Mouse (Mus musculus): ENCODE data around the gene Pde4d. TPM values are rescaled to one million over a fixed set of nuclear protein-coding genes. Genes with fewer than 3 reads are reported as not detected.

Pde4d gene
- polyA plus RNA-seq, 1 experiment from 2014 or later: 13.6 TPM

DNA sequence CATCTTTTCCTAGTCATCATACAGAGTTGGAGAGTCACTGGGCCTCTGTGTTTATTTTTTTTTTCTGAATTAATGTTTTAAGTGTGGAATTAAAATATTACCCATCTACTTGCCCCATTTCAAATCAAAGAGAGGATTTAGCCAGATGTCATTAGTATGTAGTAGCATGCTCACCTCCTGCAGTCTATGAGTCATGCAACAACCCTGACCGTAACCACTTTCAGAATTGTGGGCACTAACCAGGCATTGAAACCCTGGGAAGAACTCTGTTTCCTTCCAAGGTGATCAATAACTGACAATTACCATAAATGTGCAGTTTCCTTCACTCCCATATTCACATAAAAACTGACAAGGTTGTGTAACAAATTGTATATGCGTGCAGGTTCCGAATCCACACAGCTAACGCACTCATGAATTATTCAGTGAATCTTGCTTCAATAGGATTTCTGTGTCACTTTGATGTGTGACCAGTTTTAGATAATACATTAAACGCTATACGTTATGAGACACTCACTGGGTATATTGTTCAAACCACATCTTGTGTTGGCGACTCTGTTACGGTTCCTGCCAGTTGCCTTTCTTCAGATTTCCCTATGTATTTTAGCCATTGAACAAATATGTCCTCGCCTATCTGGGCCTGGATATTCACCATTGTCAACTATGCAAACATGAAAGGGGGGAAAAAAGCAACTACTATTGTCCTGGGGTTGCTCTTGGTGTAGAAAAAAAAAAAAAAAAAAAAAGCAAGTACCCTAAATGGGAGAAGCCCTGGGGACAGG, 719.0 kb downstream of the Pde4d start:
- DNase-seq (ENCODE audit: low spot score) (no peak), ATAC-seq (ENCODE audit: low read depth) (no peak)
- H3K27ac ChIP-seq (replicated peaks; ENCODE audit: low read depth, low read length): no peak overlapping the region
- no peaks in the 10 kb centered on the region for H3K36me3 ChIP-seq (ENCODE audit: control insufficient read depth, insufficient read depth, low read length)
- H3K9me3 ChIP-seq (ENCODE audit: control insufficient read depth, low read length): no peaks in the 10 kb centered on the region
- H3K4me3 ChIP-seq (ENCODE audit: low read depth, low read length): no peak overlapping the region
- H3K9ac ChIP-seq (ENCODE audit: low read depth, low read length): no peak overlapping the region
- H3K4me1 ChIP-seq (ENCODE audit: control insufficient read depth, insufficient read depth, low read length): no peaks in the 10 kb centered on the region
- H3K4me2 ChIP-seq (ENCODE audit: low read depth, low read length): no peak overlapping the region
- 86% methylated on average over 9 of the region's 9 CpGs for WGBS
- no peaks in the 10 kb centered on the region for H3K27me3 ChIP-seq (replicated peaks; ENCODE audit: control insufficient read depth, insufficient read depth, low read length)

DNA sequence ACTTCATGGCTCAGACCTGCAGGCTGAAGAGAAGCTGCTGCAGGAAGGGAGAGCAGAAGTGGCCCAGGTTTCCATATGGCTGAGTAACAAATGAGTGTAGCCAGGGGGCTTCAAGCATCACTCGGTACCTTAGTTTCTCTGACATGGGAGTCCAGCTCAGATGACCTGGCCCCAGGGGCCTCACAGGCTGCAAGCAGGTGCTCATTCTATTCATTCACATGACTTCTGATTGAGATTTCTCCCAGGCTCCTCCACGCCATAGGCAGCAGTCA, 719.5 kb downstream of the Pde4d start:
- ATAC-seq (ENCODE audit: low read depth) (no peak), DNase-seq (ENCODE audit: low spot score) (no peak)
- no peak overlapping the region for H3K4me3 ChIP-seq (ENCODE audit: low read depth, low read length)
- 52% methylated on average over 2 of the region's 2 CpGs for WGBS
- H3K4me1 ChIP-seq (ENCODE audit: control insufficient read depth, insufficient read depth, low read length): no peaks in the 10 kb centered on the region
- H3K27me3 ChIP-seq (replicated peaks; ENCODE audit: control insufficient read depth, insufficient read depth, low read length): no peaks in the 10 kb centered on the region
- no peak overlapping the region for H3K9ac ChIP-seq (ENCODE audit: low read depth, low read length)
- no peak overlapping the region for H3K4me2 ChIP-seq (ENCODE audit: low read depth, low read length)
- H3K27ac ChIP-seq (replicated peaks; ENCODE audit: low read depth, low read length): no peak overlapping the region
- no peaks in the 10 kb centered on the region for H3K36me3 ChIP-seq (ENCODE audit: control insufficient read depth, insufficient read depth, low read length)
- H3K9me3 ChIP-seq (ENCODE audit: control insufficient read depth, low read length): no peaks in the 10 kb centered on the region

DNA sequence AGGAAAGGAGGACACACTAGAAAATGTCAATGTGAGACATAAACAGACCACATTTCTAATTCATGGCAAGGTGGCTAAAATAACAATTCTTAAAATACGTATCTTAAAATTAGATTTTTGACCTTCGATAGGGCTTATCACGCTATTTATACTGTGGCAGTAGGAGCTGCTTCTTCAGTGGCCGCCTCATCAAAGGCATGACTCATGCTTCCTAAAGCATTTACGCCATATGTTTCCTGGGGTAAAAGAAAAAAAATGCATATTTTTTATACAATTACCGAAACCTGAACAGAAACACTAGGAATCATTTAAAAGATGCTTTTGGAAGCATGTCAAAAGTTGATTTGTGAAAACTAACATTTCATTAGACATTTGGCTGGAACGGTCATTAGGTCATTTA, 721.9 kb downstream of the Pde4d start:
- ATAC-seq (ENCODE audit: low read depth): no peak

DNA sequence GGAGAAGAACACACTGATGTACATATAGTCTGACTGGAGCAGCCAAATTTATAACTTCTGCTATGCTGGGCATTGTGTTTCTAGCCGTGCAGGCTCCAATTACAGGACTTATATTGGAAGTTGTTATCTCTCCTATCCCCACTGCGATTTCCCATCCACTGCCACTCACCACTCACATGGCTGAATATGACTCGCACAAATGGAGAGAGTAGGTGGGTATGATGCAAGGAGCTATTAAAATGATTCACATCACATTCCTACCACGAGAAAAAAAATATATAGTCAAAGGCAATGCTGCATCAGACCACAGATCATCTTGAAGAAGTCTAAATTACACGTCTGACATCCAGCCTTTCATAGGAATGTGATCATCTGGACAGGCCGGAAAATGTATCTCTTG, 725.5 kb downstream of the Pde4d start:
- Histone ChIP-seq H3K4me2 (ENCODE audit: low read depth, low read length) (no peak overlapping the region), H3K9me3 (ENCODE audit: control insufficient read depth, low read length) (no peaks in the 10 kb centered on the region), H3K36me3 (ENCODE audit: control insufficient read depth, insufficient read depth, low read length) (no peaks in the 10 kb centered on the region), H3K4me1 (ENCODE audit: control insufficient read depth, insufficient read depth, low read length) (no peaks in the 10 kb centered on the region), H3K27ac (replicated peaks; ENCODE audit: low read depth, low read length) (no peak overlapping the region), H3K4me3 (ENCODE audit: low read depth, low read length) (no peak overlapping the region), H3K9ac (ENCODE audit: low read depth, low read length) (no peak overlapping the region), H3K27me3 (replicated peaks; ENCODE audit: control insufficient read depth, insufficient read depth, low read length) (no peaks in the 10 kb centered on the region)
- DNase-seq (ENCODE audit: low spot score) (no peak), ATAC-seq (ENCODE audit: low read depth) (no peak)
- 70% methylated on average over 6 of the region's 6 CpGs for whole genome bisulfite sequencing

More for the DNA sequence above, 721.9 kb downstream of the Pde4d start:
- no peak for DNase-seq (ENCODE audit: low spot score)
- Histone ChIP-seq H3K27me3 (replicated peaks; ENCODE audit: control insufficient read depth, insufficient read depth, low read length) (no peaks in the 10 kb centered on the region), H3K4me2 (ENCODE audit: low read depth, low read length) (no peak overlapping the region), H3K4me1 (ENCODE audit: control insufficient read depth, insufficient read depth, low read length) (no peaks in the 10 kb centered on the region), H3K36me3 (ENCODE audit: control insufficient read depth, insufficient read depth, low read length) (no peaks in the 10 kb centered on the region), H3K27ac (replicated peaks; ENCODE audit: low read depth, low read length) (no peak overlapping the region), H3K9me3 (ENCODE audit: control insufficient read depth, low read length) (no peaks in the 10 kb centered on the region), H3K9ac (ENCODE audit: low read depth, low read length) (no peak overlapping the region), H3K4me3 (ENCODE audit: low read depth, low read length) (no peak overlapping the region)
- 67% methylated on average over 7 of the region's 7 CpGs for WGBS

DNA sequence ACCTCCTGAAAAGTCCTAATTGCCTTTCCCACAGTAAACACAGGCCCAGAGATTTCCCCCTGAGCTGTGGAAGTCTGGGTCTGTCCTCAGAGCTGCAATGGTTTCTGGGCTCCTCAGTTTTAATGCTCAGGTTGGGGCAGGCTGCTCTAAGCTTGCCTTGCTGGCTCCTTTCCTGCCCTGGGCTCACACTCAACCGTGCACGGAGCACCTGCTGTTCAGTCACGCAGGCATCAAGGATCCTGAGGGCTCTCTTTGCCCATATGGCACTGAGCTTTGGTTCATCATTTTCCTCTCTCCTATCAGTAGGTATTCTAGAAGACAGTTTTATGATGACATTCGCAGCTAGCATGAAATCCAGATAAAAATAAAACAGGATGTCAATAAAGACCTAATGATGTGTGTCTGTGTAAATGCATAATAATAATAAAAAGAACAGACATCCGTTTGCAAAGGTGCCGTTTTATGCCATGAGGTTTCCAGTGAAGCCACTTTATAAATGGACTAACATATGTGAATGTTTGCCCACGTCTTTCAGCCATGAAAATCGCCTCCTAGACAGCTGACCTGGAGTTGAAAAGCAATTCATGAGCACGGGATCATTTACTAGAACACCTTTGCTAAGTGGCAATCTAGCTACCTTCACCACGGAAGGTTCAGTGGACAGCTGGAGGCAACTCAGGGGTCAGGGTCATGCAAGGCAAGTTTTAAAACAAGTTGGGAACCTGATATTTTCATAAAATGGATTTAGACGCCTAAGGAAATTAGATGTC, 726.3 kb downstream of the Pde4d start:
- no peak overlapping the region for H3K4me3 ChIP-seq (ENCODE audit: low read depth, low read length)
- no peak overlapping the region for H3K4me2 ChIP-seq (ENCODE audit: low read depth, low read length)
- no peaks in the 10 kb centered on the region for H3K36me3 ChIP-seq (ENCODE audit: control insufficient read depth, insufficient read depth, low read length)
- H3K27ac ChIP-seq (replicated peaks; ENCODE audit: low read depth, low read length): no peak overlapping the region
- 65% methylated on average over 11 of the region's 11 CpGs for WGBS
- no peaks in the 10 kb centered on the region for H3K27me3 ChIP-seq (replicated peaks; ENCODE audit: control insufficient read depth, insufficient read depth, low read length)
- H3K4me1 ChIP-seq (ENCODE audit: control insufficient read depth, insufficient read depth, low read length): no peaks in the 10 kb centered on the region
- H3K9me3 ChIP-seq (ENCODE audit: control insufficient read depth, low read length): no peaks in the 10 kb centered on the region
- no peak overlapping the region for H3K9ac ChIP-seq (ENCODE audit: low read depth, low read length)
- DNase-seq (ENCODE audit: low spot score) (no peak), ATAC-seq (ENCODE audit: low read depth) (no peak)

DNA sequence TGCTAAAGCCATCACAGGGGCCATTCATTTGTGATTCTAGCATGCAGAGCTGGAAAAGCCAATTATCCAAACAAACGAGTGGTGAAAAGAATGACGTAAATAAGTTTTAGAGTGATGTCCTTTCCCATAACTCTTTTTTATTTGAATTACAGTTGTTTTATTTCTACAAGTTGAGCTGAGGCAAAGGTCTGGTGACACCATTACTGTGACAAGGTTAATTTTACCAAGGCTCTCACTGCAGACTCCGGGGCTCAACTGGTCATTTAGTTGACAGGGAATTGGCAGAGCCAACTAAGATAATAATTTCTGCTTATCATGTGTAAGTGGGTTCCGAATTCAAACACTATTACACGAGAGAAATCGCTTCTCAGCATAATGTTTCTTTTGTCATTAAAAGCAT, 731.6 kb downstream of the Pde4d start:
- no peak for ATAC-seq (ENCODE audit: low read depth)
- H3K4me2 ChIP-seq (ENCODE audit: low read depth, low read length): no peak overlapping the region
- DNase-seq (ENCODE audit: low spot score): no peak
- no peaks in the 10 kb centered on the region for H3K36me3 ChIP-seq (ENCODE audit: control insufficient read depth, insufficient read depth, low read length)
- 81% methylated on average over 6 of the region's 6 CpGs for WGBS
- no peaks in the 10 kb centered on the region for H3K4me1 ChIP-seq (ENCODE audit: control insufficient read depth, insufficient read depth, low read length)
- H3K9me3 ChIP-seq (ENCODE audit: control insufficient read depth, low read length): no peaks in the 10 kb centered on the region
- H3K4me3 ChIP-seq (ENCODE audit: low read depth, low read length): no peak overlapping the region
- H3K27me3 ChIP-seq (replicated peaks; ENCODE audit: control insufficient read depth, insufficient read depth, low read length): no peaks in the 10 kb centered on the region
- H3K27ac ChIP-seq (replicated peaks; ENCODE audit: low read depth, low read length): no peak overlapping the region
- no peak overlapping the region for H3K9ac ChIP-seq (ENCODE audit: low read depth, low read length)

DNA sequence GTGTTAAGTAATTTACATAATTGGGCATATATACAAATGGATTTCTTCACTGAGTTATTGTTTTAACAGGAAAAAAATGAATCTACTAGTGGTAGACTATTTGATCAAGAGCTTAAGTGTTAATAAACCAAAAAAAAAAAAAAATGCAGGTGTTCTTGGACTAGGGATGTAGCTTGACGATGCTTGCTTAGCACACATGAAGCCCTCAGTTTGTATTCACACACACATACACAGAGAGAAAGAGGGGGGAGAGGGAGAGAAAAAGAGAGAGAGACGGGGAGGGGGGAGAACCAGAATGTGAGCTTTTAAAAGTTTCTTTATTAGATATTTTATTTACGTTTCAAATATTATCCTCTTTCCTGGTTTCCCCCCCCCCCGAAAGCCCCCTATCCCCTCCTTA, 740.9 kb downstream of the Pde4d start:
- DNase-seq (ENCODE audit: low spot score): no peak
- Histone ChIP-seq H3K4me3 (ENCODE audit: low read depth, low read length) (no peak overlapping the region), H3K4me1 (ENCODE audit: control insufficient read depth, insufficient read depth, low read length) (no peaks in the 10 kb centered on the region), H3K9me3 (ENCODE audit: control insufficient read depth, low read length) (no peaks in the 10 kb centered on the region), H3K4me2 (ENCODE audit: low read depth, low read length) (no peak overlapping the region), H3K36me3 (ENCODE audit: control insufficient read depth, insufficient read depth, low read length) (no peaks in the 10 kb centered on the region), H3K27ac (replicated peaks; ENCODE audit: low read depth, low read length) (no peak overlapping the region), H3K9ac (ENCODE audit: low read depth, low read length) (no peak overlapping the region), H3K27me3 (replicated peaks; ENCODE audit: control insufficient read depth, insufficient read depth, low read length) (no peaks in the 10 kb centered on the region)
- WGBS: 75% methylated on average over 4 of the region's 4 CpGs
- no peak for ATAC-seq (ENCODE audit: low read depth)

DNA sequence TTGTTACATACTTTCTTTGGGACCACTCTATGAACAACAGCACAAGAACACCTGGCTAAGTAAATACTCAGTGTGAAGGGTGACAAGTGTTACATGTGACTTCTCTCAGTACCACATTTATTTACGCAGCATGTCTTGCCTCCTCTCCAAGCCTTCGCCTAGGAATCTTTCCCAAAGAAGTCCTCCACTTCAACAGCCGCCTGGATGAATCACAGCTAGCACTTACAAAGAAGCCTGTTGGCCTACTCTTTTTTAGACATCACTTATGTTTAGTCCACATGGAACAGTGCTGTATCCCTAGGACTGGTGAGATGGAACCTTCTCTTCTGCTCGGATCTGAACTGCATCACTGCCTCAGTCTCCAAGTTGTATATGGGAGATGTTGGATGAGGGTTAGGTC, 741.4 kb downstream of the Pde4d start:
- no peak overlapping the region for H3K4me3 ChIP-seq (ENCODE audit: low read depth, low read length)
- H3K27ac ChIP-seq (replicated peaks; ENCODE audit: low read depth, low read length): no peak overlapping the region
- H3K27me3 ChIP-seq (replicated peaks; ENCODE audit: control insufficient read depth, insufficient read depth, low read length): no peaks in the 10 kb centered on the region
- H3K36me3 ChIP-seq (ENCODE audit: control insufficient read depth, insufficient read depth, low read length): no peaks in the 10 kb centered on the region
- DNase-seq (ENCODE audit: low spot score) (no peak), ATAC-seq (ENCODE audit: low read depth) (no peak)
- no peak overlapping the region for H3K9ac ChIP-seq (ENCODE audit: low read depth, low read length)
- H3K4me2 ChIP-seq (ENCODE audit: low read depth, low read length): no peak overlapping the region
- no peaks in the 10 kb centered on the region for H3K9me3 ChIP-seq (ENCODE audit: control insufficient read depth, low read length)
- H3K4me1 ChIP-seq (ENCODE audit: control insufficient read depth, insufficient read depth, low read length): no peaks in the 10 kb centered on the region
- WGBS: 72% methylated on average over 4 of the region's 4 CpGs

DNA sequence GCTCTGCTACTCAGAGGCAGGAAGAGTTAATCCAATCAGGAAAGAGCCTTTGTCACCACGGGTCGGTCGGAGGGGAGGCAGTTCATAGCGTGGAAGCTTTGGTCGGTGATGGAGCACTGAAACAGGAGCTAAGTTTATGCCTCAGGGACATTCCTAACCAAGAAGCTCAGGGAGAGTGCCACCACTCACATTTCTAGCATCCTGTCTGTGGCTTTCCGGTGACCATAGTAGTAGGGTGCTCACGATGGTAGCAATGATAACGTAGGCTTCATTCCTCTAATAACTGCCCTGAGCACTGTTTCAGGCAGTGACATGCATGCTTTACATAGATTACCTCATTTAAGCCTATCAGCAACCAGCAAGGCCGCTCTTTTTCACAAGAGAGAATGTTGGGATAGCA, 755.8 kb downstream of the Pde4d start:
- Histone ChIP-seq H3K9me3 (ENCODE audit: control insufficient read depth, low read length) (no peaks in the 10 kb centered on the region), H3K4me2 (ENCODE audit: low read depth, low read length) (no peak overlapping the region), H3K4me1 (ENCODE audit: control insufficient read depth, insufficient read depth, low read length) (no peaks in the 10 kb centered on the region), H3K4me3 (ENCODE audit: low read depth, low read length) (no peak overlapping the region), H3K9ac (ENCODE audit: low read depth, low read length) (no peak overlapping the region), H3K36me3 (ENCODE audit: control insufficient read depth, insufficient read depth, low read length) (no peaks in the 10 kb centered on the region), H3K27ac (replicated peaks; ENCODE audit: low read depth, low read length) (no peak overlapping the region), H3K27me3 (replicated peaks; ENCODE audit: control insufficient read depth, insufficient read depth, low read length) (no peaks in the 10 kb centered on the region)
- 30% methylated on average over 9 of the region's 9 CpGs for WGBS
- no peak for DNase-seq (ENCODE audit: low spot score)
- ATAC-seq (ENCODE audit: low read depth): no peak

All from embryonic facial prominence, embryonic 14.5 days (tissue).